Mouse (Mus musculus) activated CD4-positive, CD25-positive, alpha-beta regulatory T cell, adult 9 weeks (primary cell): ENCODE results near the gene Olfr1223. TPM values are rescaled to one million over a fixed set of nuclear protein-coding genes. Genes with fewer than 3 reads are reported as not detected.

ENCODE experiments used
- polyA plus RNA-seq: library from polyadenylated mRNA; unstranded; fragments of 100-300 nt; shearing (Covaris generic); gene quantifications from one replicate; pipeline ENCODE4 v1.2.1, GENCODE M21; 2017

Olfr1223 gene
- not detected for polyA plus RNA-seq

GRCm38 (mm10) chr2:89151460-89151859 lies at the start of gene Olfr1223:
Gene Olfr1223, minus strand, starts transcription at chr2:89151560.

GRCm38 (mm10) chr2:89199948-89200347 lies 48.6 kb upstream of the Olfr1223 start, which contains the start of gene Olfr1226:
Gene Olfr1226, minus strand, starts transcription at chr2:89200048.

DNA sequence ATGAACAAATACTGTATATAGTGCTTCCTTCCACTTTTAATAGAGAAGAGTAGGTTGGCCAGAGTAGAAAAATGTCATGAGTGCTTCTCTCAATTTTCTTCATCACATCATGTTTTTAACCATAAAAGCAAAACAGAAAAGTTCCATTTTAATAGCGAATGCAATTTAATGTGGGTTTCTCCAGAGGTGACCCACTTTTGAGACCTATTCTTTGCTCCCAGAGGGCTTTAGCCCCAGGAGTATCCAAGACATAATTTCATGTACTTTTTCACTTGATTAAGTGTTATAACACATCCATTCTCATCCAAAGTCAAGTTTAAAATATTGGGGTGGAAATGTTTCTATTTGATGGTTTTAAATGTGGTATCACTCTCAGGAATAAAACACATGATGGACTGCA lies 23.2 kb upstream of the Olfr1223 start, which contains the start of gene Olfr1225:
Gene Olfr1225, minus strand, starts transcription at position 101 of the 400 bp plus-strand sequence.

GRCm38 (mm10) chr2:89163991-89164390 lies 12.6 kb upstream of the Olfr1223 start, which contains the start of gene Olfr1224-ps1:
Gene Olfr1224-ps1, minus strand, starts transcription at chr2:89164091.

GRCm38 (mm10) chr2:89132954-89133353 lies 18.4 kb downstream of the Olfr1223 start, which contains the start of gene Olfr1222:
Gene Olfr1222, minus strand, starts transcription at chr2:89133054.

GRCm38 (mm10) chr2:89117183-89117582 lies 34.2 kb downstream of the Olfr1223 start, which contains the start of gene Olfr1221:
Gene Olfr1221, minus strand, starts transcription at chr2:89117283.

GRCm38 (mm10) chr2:89106735-89107134 lies 44.6 kb downstream of the Olfr1223 start, which contains the start of gene Olfr1220:
Gene Olfr1220, minus strand, starts transcription at chr2:89106835.

Other genes starting within 250 kb of the Olfr1223 start
- gene Olfr1208, start 249.2 kb downstream of the Olfr1223 start, polyA plus RNA-seq: not detected
- gene Olfr1209, start 236.4 kb downstream of the Olfr1223 start, polyA plus RNA-seq: not detected
- gene Olfr1211, start 213.4 kb downstream of the Olfr1223 start, polyA plus RNA-seq: not detected
- not detected for gene Olfr1212, start 197.6 kb downstream of the Olfr1223 start, polyA plus RNA-seq
- not detected for gene Gm13762, start 171.3 kb downstream of the Olfr1223 start, polyA plus RNA-seq
- not detected for gene Olfr1214, start 158.9 kb downstream of the Olfr1223 start, polyA plus RNA-seq
- not detected for gene Olfr1215, start 144.6 kb downstream of the Olfr1223 start, polyA plus RNA-seq
- gene Olfr1216, start 133.2 kb downstream of the Olfr1223 start, polyA plus RNA-seq: not detected
- not detected for gene Olfr1217, start 119.5 kb downstream of the Olfr1223 start, polyA plus RNA-seq
- not detected for gene Olfr1218, start 90.4 kb downstream of the Olfr1223 start, polyA plus RNA-seq
- not detected for gene Olfr1219, start 68.0 kb downstream of the Olfr1223 start, polyA plus RNA-seq
- gene Olfr1220, start 44.7 kb downstream of the Olfr1223 start, polyA plus RNA-seq: not detected
- gene Olfr1221, start 34.3 kb downstream of the Olfr1223 start, polyA plus RNA-seq: not detected
- not detected for gene Olfr1222, start 18.5 kb downstream of the Olfr1223 start, polyA plus RNA-seq
- not detected for gene Olfr1224-ps1, start 12.5 kb upstream of the Olfr1223 start, polyA plus RNA-seq
- not detected for gene Olfr1225, start 23.1 kb upstream of the Olfr1223 start, polyA plus RNA-seq
- gene Olfr1226, start 48.5 kb upstream of the Olfr1223 start, polyA plus RNA-seq: not detected
- not detected for gene Olfr1228, start 102.5 kb upstream of the Olfr1223 start, polyA plus RNA-seq
- gene Olfr1229, start 136.5 kb upstream of the Olfr1223 start, polyA plus RNA-seq: not detected
- not detected for gene Olfr1230, start 145.7 kb upstream of the Olfr1223 start, polyA plus RNA-seq
- not detected for gene Olfr1231, start 155.5 kb upstream of the Olfr1223 start, polyA plus RNA-seq
- not detected for gene Olfr1232, start 178.1 kb upstream of the Olfr1223 start, polyA plus RNA-seq
- not detected for gene Olfr1233, start 190.8 kb upstream of the Olfr1223 start, polyA plus RNA-seq
- not detected for gene Olfr1234, start 213.3 kb upstream of the Olfr1223 start, polyA plus RNA-seq